Mouse (Mus musculus) urinary bladder, adult 2 months (tissue): ENCODE data around the gene Bdnf. TPM values are rescaled to one million over a fixed set of nuclear protein-coding genes. Genes with fewer than 3 reads are reported as not detected.

Experiments
- DNase-seq: peaks from one replicate; pipeline ENCODE4 v3.0.0; 2022; ENCODE audit warnings: low spot score
- polyA plus RNA-seq: library from polyadenylated mRNA; depleted of rRNA; stranded (reverse); fragments of >200 nt; gene quantifications from 2 replicates; pipeline ENCODE4 v1.2.3, GENCODE M21; 2012; rRNA removed

The Bdnf gene
- 3.3 and 7.1 TPM in 2 replicates for polyA plus RNA-seq

GRCm38 (mm10) chr2:109674532-109674931, at the start of gene Bdnf:
TSS of gene Bdnf (plus strand) at chr2:109674700.
- no peak for DNase-seq

- no peak for DNase-seq
Observed at GRCm38 (mm10) chr2:109626864-109627263, 47.6 kb upstream of the Bdnf start.

- no peak for DNase-seq
Observed at GRCm38 (mm10) chr2:109673509-109674455, 718 bp upstream of the Bdnf start.

- DNase-seq: no peak
Observed at GRCm38 (mm10) chr2:109675051-109675450, 551 bp downstream of the Bdnf start.

GRCm38 (mm10) chr2:109675973-109676617, 1.6 kb downstream of the Bdnf start:
- peak; percentile 23 for DNase-seq

GRCm38 (mm10) chr2:109676618-109676974, 2.1 kb downstream of the Bdnf start:
- DNase-seq: no peak

- DNase-seq: no peak
Observed at GRCm38 (mm10) chr2:109677221-109678089, 3.0 kb downstream of the Bdnf start.

GRCm38 (mm10) chr2:109678090-109678409, 3.5 kb downstream of the Bdnf start:
- DNase-seq: no peak

- DNase-seq: no peak
Observed at GRCm38 (mm10) chr2:109678454-109678853, 4.0 kb downstream of the Bdnf start.

- no peak for DNase-seq
Observed at GRCm38 (mm10) chr2:109679446-109679845, 4.9 kb downstream of the Bdnf start.

GRCm38 (mm10) chr2:109681071-109681470, 6.6 kb downstream of the Bdnf start:
- no peak for DNase-seq

- DNase-seq: no peak
Observed at GRCm38 (mm10) chr2:109688661-109689060, 14.2 kb downstream of the Bdnf start.

- no peak for DNase-seq
Observed at GRCm38 (mm10) chr2:109692266-109693177, 18.0 kb downstream of the Bdnf start.

- DNase-seq: no peak
Observed at GRCm38 (mm10) chr2:109693178-109694115, 18.9 kb downstream of the Bdnf start.

GRCm38 (mm10) chr2:109694116-109694837, 19.8 kb downstream of the Bdnf start:
- no peak for DNase-seq

- no peak for DNase-seq
Observed at GRCm38 (mm10) chr2:109694838-109695225, 20.3 kb downstream of the Bdnf start.

- no peak for DNase-seq
Observed at GRCm38 (mm10) chr2:109697151-109697550, 22.7 kb downstream of the Bdnf start.

- no peak for DNase-seq
Observed at GRCm38 (mm10) chr2:109700291-109700690, 25.8 kb downstream of the Bdnf start.

GRCm38 (mm10) chr2:109703588-109703987, 29.1 kb downstream of the Bdnf start:
- no peak for DNase-seq
